Mouse (Mus musculus) adipocyte (in vitro differentiated cells): ENCODE data around the gene Yipf7.

Source experiments
- DNase-seq: peaks from one replicate; pipeline ENCODE4 v3.0.0-alpha.2; 2016; ENCODE audit warnings: low spot score

The Yipf7 gene

DNA sequence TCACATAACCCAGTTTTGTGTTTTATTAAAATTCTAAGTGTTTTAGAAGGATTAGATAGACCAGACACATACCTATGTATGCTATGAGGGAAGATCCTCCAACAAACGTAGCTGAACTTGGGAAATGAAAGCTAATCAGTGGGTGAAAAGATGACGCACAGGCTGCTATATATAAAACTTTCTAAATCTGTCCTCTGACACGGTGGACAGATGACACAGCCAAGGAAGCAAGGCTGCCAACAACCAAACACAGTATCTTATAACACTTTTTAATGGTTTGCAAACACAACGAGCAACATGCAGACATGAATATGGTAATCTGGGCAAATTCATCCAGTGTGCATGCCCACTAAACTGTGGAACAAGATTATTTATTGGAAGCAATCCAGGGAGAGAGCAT, at the start of gene Yipf7:
Yipf7 (minus strand) TSS at position 160 of the 400 bp plus-strand sequence.
- DNase-seq = no peak

DNA sequence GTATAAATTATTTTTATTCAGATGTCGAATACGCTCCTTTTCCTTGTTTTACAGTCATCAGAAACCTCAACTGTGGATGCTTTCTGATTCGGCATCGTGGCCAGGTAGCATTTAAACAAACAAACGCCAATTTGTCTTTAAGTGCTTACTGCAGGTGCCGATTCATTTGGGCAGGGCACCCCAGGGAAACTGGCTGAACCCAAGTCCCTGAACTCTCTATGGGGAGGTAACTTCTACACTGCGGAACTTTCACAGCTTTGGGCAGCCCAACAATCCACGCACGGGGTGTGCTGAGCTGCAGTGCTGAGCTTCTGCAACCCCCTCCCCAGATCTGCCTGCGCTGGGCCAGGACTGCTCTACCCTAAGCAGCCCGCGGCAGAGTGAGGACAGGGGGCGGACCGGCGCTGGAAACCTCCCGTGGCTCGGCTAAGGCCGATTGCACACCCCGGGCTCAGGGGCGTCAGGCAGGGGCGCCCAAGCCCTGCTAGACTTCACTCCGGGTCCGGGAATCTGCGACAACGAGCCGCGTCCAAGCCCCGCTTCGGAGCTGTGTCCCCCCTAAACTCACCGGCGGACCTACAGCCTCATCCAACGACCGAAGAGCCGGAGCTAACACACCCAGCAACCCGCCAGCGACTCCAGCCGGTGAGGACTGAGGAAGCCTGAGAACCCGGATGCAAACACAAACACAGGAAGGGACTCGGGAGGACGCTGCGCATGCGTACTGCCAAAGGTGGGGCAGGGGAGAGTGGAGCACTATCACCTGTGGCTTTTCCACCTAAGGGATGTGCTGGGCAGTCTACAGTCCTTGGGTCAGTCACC, 49.4 kb upstream of the Yipf7 start, which contains the start of gene Gnpda2:
Gnpda2 (minus strand) TSS at position 701 of the 822 bp plus-strand sequence.
- peak; percentile 89 for DNase-seq

DNA sequence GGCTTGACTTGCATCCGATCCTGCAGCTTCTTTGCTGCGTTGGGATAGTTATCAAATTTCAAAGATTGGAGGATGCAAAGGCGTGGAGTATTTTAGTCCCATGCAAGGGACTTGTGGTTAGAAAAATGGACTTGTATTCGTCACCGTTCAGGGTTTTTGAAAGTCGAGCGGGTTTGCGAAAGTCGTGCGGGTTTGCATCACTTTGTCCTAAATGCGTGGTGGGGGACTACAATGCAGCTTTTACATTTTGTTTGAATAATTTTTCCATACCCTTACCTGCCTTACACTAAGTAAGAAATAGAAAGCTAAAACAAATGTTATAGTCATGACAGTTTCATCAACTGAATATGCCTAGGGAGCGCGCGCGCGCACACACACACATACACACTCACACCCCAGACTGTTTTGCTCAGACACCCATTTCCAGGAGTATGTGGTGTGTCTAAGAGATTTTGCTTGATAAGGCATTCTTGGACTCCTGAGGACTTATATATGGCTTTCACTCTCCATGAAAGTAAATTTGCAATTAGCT, 15.0 kb upstream of the Yipf7 start:
- peak; percentile 44 for DNase-seq

DNA sequence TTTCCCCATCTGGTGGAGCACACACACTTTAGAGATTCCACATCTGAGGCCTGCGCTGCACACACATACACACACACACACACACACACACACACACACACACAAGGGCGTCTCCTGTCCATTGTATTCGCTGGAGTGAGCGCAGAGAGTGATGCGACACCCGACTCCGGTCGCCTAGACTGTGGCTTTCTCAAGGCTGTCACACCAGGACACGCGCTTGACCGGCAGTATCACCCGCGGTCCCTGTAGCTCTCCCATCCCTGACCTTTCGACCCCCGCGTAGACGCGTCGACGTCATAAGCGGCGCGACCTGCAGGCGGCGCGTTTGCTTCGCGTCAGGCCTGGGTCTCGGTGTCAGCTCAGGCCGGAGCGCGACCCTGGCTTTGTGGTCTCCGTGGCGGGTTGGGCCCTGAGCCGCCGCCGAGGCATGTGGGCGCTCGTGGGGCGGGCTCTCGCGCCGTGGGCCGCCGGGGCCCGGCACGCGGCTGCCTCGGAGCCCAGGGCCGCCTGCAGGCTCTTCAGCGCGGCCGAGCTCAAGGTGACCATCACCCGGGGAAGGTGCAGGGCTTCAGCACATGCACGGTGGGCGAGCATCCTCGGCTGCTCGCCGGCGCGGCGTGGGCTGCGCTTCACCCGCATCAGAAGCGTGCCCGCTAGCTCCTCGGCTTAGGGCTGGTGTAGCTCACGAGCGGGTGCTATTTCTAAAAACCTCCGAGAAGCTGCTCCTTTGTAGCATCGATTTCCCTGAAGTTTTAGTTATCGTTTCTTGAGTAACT, 14.4 kb upstream of the Yipf7 start, which contains the start of gene Guf1:
Guf1 (plus strand) TSS at position 296 of the 776 bp plus-strand sequence.
- peak; percentile 92 for DNase-seq

DNA sequence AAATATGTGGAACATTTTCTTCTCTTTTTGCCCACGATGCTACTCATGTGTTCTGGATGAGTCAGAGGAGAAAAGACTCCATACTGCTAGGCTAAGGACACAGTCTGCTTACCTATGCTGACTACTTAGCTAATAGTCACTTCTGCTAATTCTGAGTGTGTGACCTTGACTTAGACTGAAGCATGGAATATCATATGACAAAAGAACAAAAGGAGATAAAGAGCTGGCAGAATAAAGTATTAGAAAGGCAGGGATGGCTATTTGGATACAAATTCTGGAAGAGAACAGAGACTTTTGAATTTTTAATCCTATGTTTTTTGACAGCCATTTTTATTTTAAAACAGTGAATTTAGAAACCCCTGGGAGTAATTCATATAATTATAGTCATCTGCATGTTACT, 768 bp downstream of the Yipf7 start:
- DNase-seq = no peak

DNA sequence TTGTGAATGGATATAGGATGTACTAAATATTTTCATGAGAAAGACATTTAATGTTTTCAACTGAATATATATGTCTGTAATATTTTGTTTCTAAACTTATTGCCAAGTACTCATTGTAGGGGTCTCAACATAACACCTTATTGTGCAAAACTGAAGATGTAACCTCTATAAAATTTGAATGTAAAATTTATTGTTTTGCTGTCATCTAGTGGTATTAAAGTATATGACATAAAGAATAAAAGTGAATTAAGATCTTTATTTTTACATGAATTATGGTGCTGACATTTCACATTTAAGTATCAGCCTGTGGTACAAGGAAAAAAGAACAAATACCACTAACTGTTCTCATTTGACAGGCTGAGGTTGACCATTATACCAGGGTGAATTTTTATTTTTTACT, 18.5 kb downstream of the Yipf7 start:
- no peak for DNase-seq

DNA sequence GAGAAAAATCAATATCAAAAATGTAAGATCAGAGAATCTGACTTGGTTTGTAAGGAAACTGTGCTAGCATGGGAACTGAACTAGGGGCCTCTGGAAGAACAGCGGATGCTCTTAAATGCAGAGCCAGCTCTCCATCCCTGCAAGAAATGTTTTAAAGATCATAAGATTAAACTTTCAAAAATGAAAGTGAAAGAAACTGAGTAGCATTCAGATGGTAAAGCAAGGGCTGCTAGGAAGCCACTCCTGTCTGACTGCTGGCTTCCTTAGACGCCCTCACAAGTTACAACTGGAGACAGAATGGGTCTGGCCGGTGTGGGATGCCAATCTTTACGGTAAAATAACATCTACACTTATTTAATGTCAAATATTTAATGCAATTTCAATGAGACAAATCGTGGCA, 20.4 kb downstream of the Yipf7 start:
- DNase-seq = no peak

DNA sequence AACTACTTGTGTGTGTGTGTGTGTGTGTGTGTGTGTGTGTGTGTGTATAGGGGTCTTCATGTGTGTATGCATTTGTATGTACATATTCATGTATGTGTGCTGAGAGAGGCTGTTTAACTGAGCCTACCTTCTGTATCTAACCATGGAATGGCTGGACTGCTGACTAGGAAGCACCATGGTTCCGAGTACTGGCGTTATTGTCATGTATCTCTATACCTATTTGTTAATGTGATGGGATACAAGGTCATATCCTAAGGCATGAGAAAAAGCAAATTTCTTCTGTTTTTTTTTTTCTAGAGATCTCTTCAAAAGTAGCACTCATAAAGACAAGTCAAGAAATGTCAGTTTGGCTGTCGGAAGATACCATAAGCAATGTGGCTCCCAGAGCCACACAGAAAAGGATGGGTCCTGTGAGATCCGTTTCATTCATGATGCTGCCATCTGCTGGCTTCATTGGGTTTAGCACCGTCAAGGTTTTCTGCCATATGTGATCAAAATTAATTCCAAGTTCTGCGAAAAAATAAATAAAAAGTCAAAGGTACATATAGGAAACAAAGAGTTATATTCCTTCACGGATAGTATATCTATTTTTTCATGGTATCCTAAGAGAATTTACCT, 21.7 kb downstream of the Yipf7 start:
- DNase-seq = peak; percentile 75

DNA sequence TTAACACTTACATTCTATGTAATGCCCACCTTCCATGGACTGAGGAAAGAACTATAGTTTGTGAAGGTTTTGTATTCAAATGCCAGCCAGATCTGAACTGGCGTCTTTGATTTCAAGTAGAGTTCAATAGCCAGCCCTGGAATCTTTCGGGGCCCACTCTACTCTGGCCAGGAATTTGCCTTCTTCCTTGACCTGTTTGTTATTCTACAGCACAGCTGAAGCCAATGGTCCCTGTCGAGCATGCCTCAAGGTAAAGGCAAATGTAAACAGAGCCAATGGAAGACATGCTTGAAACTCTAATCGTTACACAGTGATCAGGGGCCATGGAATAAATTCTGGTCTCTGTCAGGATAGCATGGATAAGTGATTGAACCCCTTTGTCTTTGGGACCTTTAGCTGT, 30.2 kb downstream of the Yipf7 start:
- no peak for DNase-seq

DNA sequence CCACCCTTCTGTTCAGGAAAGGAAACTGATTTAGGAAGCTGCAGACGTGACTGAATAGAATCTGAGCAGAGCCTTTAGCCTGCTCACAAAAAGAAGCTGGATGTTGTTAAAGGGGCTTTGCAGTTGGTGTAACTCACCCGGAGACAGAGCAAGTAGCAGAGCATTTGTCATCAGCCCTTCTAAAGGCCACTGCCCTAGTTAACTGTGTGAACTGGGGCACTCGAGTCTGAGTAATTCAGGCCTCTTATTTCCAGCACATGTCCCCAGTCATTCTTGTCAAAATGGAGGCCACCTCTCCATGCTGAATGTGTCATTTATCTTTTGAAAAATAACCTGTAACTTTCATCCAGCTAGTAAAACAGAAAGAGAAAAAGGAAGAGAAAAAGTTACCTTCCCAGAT, 30.8 kb downstream of the Yipf7 start:
- no peak for DNase-seq

DNA sequence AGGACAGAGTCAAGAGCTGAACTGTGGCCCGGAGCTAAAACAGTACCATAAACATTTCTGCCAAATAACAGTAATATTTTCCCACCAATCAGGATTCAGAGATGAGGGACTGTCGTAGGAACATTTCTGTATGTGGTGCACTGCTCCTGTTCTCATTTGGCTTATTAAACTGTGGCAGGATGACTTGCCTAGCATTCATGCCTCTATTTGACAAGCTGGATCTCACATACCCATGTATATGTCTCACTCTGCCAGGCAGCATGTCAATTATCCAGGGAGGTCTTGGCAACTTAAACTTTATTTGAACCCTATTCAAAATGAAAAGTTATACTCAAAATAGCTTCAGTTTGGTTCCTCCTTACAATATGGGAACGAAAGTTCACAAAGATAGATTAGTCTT, 35.4 kb downstream of the Yipf7 start:
- no peak for DNase-seq

DNA sequence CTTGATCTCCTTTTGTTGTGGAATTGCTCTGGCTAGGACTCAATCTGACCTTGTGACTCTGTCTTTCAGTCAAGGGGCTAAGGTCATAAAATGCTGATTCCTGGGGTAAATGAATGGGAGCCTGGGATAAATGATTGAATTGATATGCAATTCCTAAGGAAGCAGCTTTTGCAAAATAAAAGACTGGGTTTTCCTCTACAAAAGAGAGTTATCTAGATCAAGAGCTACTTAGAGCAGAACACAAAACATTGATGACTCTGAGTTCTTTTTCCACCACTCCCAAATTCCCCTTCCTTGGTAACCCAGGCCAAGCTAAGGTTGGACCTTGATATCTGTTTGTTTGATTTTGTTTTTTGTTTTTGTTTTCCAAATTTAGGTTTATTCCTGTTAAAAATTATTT, 53.4 kb downstream of the Yipf7 start:
- DNase-seq = no peak

DNA sequence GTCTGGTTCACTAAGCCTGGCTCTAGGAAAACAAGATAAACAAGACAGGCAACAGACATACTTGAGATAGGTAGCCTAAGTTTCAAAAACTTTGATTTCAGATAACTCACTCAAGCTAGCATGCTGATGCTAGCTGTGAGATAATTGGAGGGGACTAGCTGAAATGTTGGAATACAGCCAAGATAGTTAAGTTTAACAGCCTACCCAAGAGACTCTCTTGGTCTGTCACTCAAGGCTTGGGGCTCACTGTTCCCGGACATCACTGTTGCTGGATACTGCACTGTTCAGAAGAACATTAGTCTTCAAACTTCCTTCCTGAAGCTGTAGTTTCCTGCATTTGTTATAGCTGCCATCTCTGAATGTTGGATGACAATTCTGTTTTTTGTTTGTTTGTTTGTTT, 74.9 kb downstream of the Yipf7 start:
- no peak for DNase-seq
